Mouse (Mus musculus): ENCODE measurements around the gene Reep1. TPM values are rescaled to one million over a fixed set of nuclear protein-coding genes. Genes with fewer than 3 reads are reported as not detected.
A peak's percentile ranks its signal among the peaks of the same experiment; 100 is the strongest.
"Not testable (repeated sequence)": the region's sequence is repeated elsewhere in the genome, so short reads cannot be mapped to it uniquely, and the experiment has no call there.

The Reep1 gene
- polyA plus RNA-seq, 2 experiments from 2014 or later = 0.63 TPM; not detected in 1

DNA sequence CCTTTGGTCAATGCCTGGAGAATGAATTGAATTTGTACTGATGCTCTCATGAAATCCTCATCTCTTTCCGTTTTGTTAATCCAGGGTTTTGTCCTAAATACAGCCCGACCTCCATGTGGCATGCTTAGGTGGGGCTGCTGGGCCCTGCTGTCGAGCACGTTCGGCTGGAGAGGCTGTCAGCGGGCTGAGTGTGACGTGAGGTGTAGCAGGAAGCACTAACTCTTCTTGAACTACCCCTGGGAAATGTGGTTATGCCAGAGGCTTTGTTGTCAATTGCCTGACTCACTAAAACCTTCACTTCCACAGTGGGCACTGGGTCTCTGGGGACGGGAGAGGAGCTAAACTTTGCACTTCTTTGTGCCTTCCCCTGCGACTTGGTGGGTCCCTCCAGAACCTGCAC is 81.0 kb downstream of the Reep1 start:
- ATAC-seq = no peak

DNA sequence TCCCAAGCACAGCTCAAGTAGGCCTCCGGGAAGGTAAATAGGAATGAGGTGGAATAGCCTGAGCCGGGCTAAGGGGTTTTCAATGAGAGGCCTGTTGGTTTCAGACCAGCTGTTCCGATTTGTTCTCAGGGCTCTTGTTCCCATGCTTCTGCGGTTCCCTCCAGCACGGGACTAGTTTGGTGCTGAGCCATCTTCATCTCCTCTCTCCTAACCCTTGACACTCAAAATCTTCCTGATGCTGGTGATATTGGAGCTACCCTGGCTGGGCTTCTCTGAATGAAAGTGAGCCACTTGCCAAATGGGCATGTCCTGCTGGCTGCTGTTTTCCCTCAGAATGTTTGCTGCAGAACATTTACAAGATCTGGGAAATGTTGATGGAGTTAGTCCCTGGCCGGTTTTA is 84.4 kb downstream of the Reep1 start:
- ATAC-seq = no peak

DNA sequence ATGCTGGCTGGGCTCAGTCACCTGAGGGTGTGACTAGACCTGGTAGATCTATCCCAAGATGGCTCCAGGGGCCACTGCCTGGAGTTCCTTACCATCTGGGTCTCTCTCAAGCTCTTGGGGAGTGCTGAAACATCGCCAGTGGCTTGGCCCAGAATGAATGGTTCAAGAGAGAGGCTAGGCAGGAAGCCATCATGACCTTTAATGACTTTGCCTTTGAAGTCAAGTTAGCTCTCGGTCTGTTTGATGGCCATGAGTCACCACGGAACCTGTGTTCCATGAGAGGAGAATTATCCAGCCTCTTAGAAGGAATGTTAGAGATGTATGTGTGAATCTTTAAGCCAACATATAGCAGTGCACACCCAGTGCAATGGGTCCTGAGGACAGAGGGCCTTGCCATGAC is 92.0 kb downstream of the Reep1 start:
- ATAC-seq = no peak

DNA sequence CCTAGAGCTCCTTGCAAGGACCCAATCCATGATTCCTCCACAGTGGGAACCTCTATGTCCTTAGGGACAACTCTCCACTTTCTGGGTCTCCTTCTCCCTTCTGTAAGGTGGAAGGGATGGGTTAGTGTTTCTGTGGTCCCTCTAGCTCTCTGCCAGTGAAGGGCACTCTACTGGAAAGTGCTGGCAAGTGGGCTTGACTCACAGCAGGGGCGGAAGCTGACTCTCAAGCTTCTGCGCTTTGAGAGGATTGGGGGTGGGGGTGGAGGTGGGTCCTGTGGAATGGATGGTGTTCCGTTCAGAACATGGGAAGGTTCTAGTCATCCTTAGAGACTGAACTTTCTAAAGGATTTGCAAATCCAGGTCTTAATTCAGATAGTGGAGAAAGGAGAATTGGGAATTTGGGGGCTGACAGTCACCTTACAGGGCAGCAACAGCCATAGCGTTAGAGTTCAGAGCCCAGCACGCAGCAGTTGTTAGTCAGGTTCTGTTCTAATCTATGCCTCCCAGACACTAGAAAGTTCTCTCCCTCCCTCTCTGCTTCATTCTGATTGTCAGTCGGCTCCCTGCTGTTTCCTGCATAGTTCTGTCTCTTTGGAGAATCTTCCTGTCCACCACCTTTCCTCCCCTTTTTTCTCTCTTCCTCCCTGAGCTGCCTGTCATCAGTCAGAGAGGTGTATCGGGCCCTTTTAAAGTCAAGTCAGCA is 93.8 kb downstream of the Reep1 start:
- no peak for ATAC-seq

DNA sequence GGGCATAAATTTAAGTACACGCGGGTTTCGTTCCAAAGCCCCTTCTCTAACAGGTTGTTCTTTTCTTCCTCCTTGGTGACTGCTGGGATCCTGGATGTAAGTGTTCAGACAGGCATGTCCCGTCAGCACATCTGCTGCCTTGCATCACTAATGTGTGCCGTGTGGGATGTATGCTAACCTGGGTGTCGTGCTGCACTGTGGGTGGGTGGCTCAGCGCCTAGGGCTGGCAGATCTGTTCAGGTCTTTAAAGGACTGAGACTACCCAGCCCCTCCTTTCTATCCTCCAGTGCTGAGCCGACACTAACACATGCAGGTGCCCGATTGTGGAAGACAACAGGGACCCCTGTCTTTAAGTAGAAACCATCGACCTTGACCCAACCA is 94.3 kb downstream of the Reep1 start:
- no peak for ATAC-seq

DNA sequence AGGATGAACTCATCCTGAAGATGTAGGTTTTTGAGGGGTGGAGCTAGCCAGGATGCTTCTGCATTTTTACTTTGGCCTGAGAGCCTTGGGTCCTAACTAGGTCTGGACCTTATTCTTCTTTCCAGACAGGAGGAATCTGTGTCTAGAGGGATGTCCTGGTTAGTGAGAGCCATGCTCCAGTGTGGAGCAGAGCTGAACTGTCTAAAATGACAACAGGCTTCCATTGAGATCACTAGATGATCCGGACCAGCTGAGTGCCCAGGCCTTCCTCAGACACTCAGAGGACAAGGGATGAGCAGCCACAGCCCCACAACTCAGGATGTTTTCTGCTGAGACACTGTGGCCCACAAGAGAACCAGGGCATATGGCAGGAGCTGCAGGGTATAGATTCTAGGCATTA is 96.2 kb downstream of the Reep1 start:
- no peak for ATAC-seq

DNA sequence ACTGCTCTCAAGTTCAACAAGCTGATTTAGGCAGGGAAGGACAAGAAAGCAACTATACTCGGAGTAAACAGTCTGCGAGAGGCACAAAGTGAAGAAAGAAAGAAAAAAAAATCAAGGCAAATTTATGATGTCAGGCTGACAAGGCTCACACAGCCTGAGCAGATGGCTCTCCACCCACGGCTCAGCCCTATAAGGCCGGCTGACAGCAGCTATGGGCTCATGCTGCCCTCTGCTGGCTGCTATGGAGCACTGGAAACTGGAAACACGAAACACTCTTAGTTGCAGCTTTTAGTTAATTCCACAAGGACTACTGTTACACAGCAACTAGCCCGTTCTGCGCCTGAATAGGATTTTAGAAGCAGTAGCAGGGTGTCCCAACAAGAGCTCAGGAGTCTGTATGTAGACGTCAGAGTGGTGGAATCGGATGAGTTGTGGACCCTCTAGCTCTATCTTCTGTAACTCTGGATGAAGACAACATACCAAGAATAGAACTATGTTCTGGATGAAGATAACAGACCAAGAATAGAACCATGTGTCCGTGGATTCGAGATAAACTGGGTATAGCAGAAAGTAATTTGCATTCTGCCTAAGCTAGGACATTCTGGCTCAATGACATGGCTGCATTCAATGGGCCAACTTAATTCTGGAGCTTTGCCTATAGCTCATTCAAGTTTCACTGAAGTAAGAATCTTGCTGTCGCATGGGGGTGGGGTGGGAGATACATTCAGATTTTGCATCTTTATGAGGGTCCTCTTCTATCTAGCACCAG is 96.9 kb downstream of the Reep1 start:
- peak; percentile 90 for ATAC-seq

DNA sequence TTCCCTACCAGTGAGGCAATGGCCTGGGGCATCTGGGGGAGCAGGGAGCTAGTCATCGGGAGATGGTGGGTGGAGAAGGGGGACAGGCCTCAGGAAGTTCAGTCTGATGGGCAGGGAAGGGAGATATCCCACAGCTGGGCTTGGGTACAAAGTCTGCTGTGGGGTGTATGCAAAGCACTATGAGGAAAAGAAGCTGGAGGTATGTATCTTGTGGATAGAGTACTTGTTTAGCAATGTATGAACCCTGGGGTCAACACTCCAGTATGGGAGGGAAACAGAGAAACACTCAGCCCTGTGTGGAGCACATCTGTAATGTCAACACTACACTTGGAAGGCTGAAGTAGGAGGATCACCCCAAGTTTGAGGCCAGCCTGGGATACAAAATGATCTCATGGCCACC is 99.4 kb downstream of the Reep1 start:
- no peak for ATAC-seq

DNA sequence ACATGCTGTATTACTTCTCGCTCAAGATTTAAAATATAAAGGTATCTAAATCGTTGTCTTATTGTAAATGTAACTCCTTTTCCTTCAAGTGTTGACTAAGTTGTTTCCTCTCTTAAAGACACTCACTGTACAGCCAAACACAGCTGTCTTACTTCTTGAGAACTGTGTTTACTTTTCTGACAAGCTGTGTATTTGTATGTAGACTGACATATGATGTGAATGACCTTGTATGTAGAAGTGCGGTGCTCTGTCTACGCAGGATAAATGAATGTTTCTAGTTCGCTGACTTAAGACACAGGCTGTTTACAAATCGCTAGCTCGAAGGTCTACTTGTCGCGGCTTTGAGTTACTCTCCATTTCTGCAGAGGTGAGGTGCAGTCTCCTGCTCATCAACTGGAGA is 102.5 kb downstream of the Reep1 start:
- no peak for ATAC-seq

DNA sequence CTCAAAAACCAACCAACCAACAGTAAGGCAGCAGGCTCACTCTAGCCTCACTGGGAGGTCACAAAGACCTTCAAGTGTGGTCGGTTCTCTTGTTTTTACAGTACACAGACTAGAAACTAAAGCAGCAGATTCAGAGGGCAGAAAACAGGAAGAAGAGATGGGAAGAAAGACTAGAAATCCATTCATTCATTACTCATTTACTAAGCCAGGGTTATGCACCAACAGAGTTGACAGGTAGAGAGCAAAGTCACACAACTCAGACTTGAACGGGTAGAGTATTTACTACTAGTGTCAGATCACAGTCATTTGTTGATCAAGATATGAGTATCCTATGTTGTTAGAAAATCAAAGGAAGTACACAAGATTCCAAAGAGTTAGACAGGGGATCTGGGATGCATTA is 105.5 kb downstream of the Reep1 start:
- no peak for ATAC-seq

DNA sequence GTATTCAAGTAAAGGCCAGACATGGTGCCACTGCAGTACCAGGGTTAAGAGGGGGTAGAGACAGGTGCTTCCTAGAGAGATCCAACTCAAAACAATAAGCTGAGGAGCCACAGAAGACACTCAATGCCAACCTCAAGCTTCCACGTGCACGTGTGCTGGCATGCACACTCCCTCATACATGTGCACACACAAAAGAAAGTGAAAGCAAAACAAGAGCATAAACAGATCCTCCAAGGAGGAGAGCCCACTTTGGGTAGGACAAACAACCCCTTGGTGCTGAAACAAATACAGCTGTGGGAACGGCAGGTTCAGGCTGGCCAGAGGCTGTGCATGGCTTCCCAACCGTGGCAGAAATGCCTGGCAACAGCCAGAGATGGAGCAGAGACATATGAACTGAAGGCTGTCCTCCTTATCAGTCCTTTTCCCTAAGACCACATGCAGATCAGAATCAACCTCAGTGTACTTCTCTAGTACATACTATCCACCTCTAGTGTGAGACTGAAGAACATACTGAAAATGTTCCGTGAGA is 112.5 kb downstream of the Reep1 start:
- ATAC-seq = no peak

DNA sequence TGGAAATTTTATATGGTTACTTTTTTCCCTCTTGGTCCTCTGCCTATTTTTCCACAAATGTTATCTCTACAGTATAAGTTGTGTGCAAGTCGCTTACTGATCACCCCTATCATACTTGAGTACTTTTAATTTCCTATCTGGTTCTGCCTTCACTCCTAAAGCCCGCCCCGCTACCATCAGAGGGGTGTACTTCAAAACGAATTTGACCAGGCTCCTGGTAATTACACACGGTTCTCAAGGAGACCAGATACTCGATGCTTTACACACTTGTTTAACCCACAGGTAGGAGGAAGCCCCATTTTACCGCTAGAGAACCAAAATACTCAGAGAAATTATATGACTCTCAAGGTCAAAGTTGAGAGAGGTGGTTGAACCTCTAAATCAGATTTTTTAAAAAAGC is 115.7 kb downstream of the Reep1 start:
- ATAC-seq = no peak

DNA sequence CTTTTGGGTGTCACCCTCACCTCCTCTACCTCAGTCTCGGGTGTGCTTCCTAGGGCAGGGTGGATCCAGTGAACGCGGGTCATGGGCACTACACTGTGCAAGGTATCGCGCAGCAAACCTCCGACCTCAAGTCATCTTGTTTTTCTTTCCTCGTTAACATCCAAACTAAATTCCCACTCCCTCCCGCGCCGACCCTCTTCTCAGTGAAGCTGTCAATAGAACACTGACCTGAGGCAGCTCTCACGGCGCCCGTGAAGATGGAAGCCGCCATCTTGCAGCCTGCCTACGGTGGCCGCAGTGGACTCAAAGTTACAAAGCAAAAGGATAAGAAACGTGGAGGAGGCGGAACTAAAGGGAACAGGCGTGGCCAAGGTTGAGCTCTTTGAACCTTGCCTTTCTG is 116.1 kb downstream of the Reep1 start:
- peak; percentile 97 for ATAC-seq

DNA sequence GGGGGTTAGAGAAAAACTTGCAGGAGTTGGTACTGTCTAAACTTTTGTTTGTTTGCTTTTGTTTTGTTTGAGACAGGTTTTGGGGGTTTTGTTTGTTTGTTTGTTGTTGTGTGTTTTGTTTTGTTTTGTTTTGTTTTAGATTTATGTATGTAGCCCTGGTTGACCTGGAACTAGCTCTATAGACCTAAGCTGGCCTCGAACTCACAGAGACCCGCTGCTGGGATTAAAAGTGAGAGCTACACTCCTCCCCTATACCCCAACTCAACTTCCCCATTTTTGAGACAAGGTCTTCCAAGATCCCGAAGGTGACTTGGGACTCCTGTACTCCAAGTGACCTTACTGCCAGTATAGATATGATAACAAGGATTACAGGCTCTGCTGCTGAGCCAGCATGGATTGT is 116.6 kb downstream of the Reep1 start:
- no peak for ATAC-seq

DNA sequence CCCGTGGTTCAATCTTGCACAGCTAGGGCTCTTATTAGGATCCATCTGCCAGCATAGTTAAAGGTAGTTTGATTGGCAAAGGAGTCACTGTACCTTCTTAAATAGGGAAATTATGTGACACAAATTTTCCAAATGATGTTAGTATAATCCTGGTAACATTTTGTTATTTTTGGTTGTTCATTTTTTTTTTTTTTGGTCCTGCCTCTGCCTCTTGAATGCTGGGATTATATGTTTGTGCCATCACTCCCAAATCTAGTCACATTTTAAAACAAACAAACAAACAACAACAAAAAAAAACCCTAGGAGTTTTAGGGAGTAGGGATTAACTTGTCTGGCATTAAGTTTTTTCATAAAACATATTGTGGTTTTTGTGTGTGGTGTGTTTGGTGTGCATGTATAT is 119.5 kb downstream of the Reep1 start, which contains the start of gene Mrpl35:
TSS of gene Mrpl35 (minus strand) at position 101 of the 400 bp plus-strand sequence.
- no peak for ATAC-seq

DNA sequence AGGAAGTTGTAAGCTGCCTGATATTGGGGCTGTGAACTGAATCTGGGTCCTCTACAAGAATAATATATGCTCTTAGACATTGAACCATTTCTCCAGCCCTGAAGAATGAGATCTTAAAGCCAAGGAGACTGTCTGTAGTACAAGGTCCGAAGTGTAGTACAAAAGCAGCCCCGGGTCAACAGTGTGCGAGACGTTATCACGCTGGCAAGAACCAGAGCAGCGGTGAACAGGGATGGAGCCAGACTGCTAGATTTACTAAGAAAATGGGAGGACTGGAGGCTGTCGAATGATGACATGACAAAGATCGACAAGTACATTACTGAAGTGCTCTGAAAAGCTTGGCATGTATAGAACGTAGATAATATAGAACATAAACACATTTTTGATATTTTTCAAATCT is 122.4 kb downstream of the Reep1 start:
- no peak for ATAC-seq

DNA sequence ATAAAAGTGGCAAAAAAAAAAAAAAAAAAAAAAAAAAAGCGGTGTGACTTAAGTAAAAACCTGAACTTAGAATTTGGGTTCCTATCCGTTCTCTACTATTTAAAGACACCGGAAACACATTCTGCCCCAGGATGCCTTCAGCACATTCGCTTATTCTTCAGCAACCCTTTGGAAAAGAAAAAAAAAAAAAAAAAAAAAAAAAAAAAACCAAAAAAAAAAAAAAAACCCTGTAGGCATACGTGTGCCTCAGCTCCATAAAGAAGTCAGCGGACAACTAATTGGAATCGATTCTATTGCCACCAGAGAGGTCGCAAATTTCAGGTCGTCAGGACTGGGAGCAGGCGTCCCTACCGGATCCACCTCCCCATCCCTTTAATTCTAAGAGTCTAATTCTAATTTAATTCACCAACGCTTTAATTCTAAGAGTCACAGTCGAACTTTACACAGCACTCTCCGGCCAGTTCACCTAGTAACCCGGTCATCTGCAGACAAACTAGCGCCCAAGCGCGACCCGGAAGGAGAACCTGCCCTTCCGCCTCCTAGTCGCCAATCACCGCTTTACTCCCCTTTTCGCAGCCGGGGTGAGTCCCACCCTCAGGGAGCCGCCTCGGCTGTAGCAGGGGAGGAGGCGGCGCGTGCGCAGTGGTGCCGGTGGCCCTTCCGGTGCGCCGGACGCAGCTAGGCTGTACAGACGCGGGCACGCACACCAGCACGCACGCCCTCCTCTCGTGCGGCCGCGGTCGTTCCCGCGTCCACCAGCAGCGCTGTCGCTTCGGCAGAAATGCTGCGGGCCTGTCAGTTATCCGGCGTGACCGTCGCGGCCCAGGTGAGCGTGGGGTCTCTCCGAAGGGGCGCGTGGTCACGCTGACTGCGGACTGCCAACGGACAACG is 123.6 kb downstream of the Reep1 start, which contains the start of gene Immt:
TSS of gene Immt (plus strand) at position 642 of the 891 bp plus-strand sequence.
- peak; percentile 83 for ATAC-seq

DNA sequence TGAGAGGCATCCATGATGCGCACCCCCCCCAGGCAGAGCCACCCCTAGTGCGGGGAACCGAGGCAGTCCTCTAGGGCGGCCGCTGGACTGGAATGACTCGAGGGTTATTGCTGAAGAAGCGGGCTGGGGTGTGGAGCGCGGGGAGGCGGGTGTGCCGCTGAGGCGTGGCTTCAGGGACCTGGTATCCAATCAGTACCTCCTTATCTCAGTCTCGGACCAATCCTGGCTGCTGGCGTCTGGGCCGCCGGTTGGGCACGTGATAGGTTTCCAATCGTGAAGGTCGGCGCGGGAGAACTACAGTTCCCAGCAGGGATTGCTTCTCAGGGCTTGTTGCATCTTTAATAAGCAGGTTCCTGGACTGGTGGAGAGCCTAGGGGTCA is 124.2 kb downstream of the Reep1 start:
- ATAC-seq = peak; percentile 97

DNA sequence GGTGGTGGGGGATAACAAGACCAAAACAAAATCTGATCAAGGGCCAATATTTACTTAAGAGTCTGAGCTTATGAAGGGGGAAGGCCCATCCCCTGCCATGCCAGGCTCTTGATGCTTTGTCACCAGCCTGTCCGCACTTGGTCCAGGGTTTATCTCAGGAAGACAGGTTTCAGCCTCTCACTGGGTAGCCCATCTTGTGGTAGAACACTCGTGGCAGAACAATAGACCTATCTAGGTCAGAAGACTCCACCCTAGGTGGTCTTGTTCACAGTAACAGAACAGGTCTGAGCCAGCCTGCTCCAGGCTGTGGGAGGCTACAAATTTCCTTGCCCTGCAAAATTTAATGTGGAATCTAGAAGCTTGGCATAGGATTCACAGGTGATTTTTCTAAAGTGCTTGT is 129.4 kb downstream of the Reep1 start:
- ATAC-seq = no peak

DNA sequence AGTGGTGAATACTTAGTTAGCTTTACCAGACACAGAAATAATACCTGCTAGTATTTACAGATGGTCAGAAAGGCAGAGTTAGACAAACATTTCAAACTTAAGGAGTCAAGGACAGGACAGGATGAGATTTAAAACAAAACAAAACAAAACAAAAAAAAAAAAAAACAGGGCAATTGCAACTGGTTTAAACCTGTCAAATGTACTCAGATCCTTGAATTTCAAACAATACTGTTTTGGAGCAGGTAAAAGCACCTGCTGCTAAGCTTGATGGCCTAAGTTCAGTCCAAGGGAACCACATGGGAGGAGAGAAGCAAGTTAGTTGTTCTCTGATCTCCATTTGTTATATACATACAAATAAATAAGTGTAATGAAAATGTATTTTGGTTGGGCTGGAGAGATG is 132.5 kb downstream of the Reep1 start:
- ATAC-seq = no peak

DNA sequence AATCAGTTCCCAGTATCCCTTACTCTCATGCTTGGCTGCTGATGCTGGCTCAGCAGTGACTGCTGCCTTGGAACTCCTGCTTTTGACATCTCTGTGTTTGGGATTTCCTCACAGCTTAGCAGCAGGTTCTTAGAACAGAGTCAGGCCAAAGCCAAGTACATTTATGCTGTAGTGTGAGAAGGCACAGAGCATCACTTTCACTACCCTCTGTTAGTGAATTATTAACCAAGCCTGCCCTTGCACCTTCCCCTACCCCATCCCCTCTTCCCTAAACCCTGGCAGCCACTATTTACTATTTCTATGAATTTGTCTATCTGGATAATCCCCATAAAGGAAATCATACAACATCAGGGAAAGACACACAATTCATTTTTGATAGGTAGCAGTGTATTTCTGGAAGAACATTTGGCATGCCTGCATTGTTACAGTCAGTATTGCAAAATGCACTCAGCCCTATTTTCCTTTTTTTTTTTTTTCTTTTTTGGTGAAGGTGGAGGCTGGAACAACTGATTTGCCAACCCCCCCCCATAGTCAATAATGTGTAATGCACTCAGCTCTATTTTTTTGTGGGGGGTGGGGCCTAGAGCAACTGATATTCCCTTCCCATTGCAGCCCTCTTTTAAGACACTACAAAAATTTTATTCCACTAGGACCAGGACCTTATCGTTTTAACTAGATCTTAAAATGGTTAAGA is 133.4 kb downstream of the Reep1 start:
- ATAC-seq = no peak

DNA sequence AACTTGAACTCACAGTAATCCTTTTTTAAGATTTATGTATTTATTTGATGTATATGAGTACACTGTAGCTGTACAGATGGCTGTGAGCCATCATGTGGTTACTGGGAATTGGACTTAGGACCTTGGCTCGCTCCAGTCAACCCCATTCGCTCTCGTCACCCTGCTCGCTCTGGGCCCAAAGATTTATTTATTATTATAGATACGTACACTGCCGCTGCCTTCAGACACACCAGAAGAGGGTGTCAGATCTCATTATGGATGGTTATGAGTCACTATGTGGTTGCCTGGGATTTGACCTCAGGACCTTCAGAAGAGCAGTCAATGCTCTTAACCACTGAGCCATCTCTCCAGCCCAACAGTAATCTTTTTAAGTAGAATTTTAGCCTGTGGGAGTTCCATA is 139.5 kb downstream of the Reep1 start:
- not testable (repeated sequence) for ATAC-seq

Measured in activated CD4-positive, CD25-positive, alpha-beta regulatory T cell, adult 4 months (primary cell).